Mouse (Mus musculus) brain, adult 2 months (tissue): Measurements from ENCODE around the gene Phc1.

Source experiments
- DNase-seq: peaks from one replicate; pipeline ENCODE4 v3.0.0; 2011; ENCODE audit warnings: low read depth, low spot score

Phc1 gene

GRCm38 (mm10) chr6:122295242-122295641 is 45.1 kb downstream of the Phc1 start:
- no peak for DNase-seq

- no peak for DNase-seq
These were observed 46.1 kb downstream of the Phc1 start for GRCm38 (mm10) chr6:122294290-122294689.

- DNase-seq = no peak
These were observed 46.6 kb downstream of the Phc1 start for GRCm38 (mm10) chr6:122293796-122294195.

- no peak for DNase-seq
These were observed 47.2 kb downstream of the Phc1 start for GRCm38 (mm10) chr6:122293121-122293520.

- DNase-seq = no peak
These were observed 48.2 kb downstream of the Phc1 start for GRCm38 (mm10) chr6:122292184-122292583.

GRCm38 (mm10) chr6:122291735-122292134 is 48.6 kb downstream of the Phc1 start:
- DNase-seq = no peak

GRCm38 (mm10) chr6:122291264-122291663 is 49.1 kb downstream of the Phc1 start:
- no peak for DNase-seq

- DNase-seq = no peak
These were observed 50.1 kb downstream of the Phc1 start for GRCm38 (mm10) chr6:122290253-122290652.

GRCm38 (mm10) chr6:122289313-122289712 is 51.0 kb downstream of the Phc1 start:
- DNase-seq = no peak

GRCm38 (mm10) chr6:122288263-122288662 is 52.1 kb downstream of the Phc1 start:
- peak; percentile 10 for DNase-seq

- DNase-seq = no peak
These were observed 55.5 kb downstream of the Phc1 start for GRCm38 (mm10) chr6:122284823-122285222.

GRCm38 (mm10) chr6:122284304-122284703 is 56.1 kb downstream of the Phc1 start:
- no peak for DNase-seq

- DNase-seq = no peak
These were observed 56.9 kb downstream of the Phc1 start for GRCm38 (mm10) chr6:122283429-122283828.

GRCm38 (mm10) chr6:122282782-122283181 is 57.6 kb downstream of the Phc1 start, which contains the start of gene Klrg1:
TSS of gene Klrg1 (minus strand) at chr6:122282882.
- DNase-seq = no peak

- DNase-seq = peak; percentile 46
These were observed 63.8 kb downstream of the Phc1 start for GRCm38 (mm10) chr6:122276565-122276964.

- DNase-seq = no peak
These were observed 65.8 kb downstream of the Phc1 start for GRCm38 (mm10) chr6:122274546-122274945.

GRCm38 (mm10) chr6:122270152-122270551 is 70.2 kb downstream of the Phc1 start:
- DNase-seq = peak; percentile 26

GRCm38 (mm10) chr6:122269170-122269569 is 71.2 kb downstream of the Phc1 start:
- DNase-seq = no peak

GRCm38 (mm10) chr6:122268561-122268960 is 71.8 kb downstream of the Phc1 start:
- DNase-seq = peak; percentile 95
